Mouse (Mus musculus) urinary bladder, adult 2 months (tissue): ENCODE data around the gene Map7d1. TPM values are rescaled to one million over a fixed set of nuclear protein-coding genes. Genes with fewer than 3 reads are reported as not detected.
"Not testable (repeated sequence)": the region's sequence is repeated elsewhere in the genome, so short reads cannot be mapped to it uniquely, and the experiment has no call there.

ENCODE experiments used
- DNase-seq: peaks from one replicate; pipeline ENCODE4 v3.0.0; 2022; ENCODE audit warnings: low spot score
- polyA plus RNA-seq: library from polyadenylated mRNA; depleted of rRNA; stranded (reverse); fragments of >200 nt; gene quantifications from 2 replicates; pipeline ENCODE4 v1.2.3, GENCODE M21; 2012

The Map7d1 gene
- polyA plus RNA-seq, 1 experiment: 103 TPM

DNA sequence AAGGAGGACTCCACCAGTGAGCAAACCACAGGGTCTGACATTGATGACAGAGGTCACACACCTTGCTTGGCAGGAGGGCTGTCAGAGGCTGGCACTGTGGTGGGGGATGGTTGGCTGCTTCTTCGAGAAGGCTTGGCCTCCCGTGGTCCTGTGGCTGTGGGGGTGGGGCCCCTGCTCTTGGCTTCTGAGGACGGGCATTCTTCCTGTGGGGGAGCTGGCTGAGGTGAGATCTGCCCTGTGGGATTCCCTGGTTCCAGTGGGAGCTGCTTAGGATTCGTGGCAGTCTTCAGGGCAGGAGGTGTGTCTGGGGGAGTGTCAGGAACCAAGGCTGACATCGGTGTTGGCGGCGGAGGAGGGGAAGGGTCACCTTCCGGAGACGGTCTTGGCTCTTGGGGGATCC lies 14.2 kb downstream of the Map7d1 start:
- DNase-seq: no peak

- DNase-seq: no peak
Measured at GRCm38 (mm10) chr4:126239862-126240475, 16.2 kb downstream of the Map7d1 start.

- no peak for DNase-seq
Measured at GRCm38 (mm10) chr4:126237721-126238242, 18.4 kb downstream of the Map7d1 start.

GRCm38 (mm10) chr4:126236467-126237280 lies 19.5 kb downstream of the Map7d1 start:
- no peak for DNase-seq

- no peak for DNase-seq
Measured at GRCm38 (mm10) chr4:126235191-126235590, 21.0 kb downstream of the Map7d1 start.

- DNase-seq: no peak
Measured at GRCm38 (mm10) chr4:126234496-126235175, 21.5 kb downstream of the Map7d1 start.

GRCm38 (mm10) chr4:126233676-126234308 lies 22.4 kb downstream of the Map7d1 start:
- DNase-seq: no peak

DNA sequence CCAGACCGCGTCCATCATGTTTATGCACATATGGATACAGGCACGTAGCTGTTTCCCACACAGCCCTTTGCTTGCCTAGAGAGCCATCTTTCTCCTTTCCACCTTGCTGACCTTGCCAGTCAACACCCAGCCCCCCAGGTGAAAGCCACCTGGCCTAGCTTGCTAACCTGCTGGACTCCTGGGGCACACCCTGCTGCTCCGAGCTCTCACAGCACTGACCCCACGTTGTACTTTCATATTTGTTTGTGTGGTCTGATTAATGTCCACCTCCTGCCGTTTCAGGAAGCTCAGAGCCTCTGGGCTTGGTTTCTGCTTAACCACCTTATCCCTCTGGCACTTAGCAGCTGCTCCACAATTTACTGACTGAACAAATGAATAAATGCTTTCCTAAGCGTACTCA lies 26.2 kb downstream of the Map7d1 start:
- no peak for DNase-seq

GRCm38 (mm10) chr4:126228144-126228543 lies 28.0 kb downstream of the Map7d1 start:
- no peak for DNase-seq

DNA sequence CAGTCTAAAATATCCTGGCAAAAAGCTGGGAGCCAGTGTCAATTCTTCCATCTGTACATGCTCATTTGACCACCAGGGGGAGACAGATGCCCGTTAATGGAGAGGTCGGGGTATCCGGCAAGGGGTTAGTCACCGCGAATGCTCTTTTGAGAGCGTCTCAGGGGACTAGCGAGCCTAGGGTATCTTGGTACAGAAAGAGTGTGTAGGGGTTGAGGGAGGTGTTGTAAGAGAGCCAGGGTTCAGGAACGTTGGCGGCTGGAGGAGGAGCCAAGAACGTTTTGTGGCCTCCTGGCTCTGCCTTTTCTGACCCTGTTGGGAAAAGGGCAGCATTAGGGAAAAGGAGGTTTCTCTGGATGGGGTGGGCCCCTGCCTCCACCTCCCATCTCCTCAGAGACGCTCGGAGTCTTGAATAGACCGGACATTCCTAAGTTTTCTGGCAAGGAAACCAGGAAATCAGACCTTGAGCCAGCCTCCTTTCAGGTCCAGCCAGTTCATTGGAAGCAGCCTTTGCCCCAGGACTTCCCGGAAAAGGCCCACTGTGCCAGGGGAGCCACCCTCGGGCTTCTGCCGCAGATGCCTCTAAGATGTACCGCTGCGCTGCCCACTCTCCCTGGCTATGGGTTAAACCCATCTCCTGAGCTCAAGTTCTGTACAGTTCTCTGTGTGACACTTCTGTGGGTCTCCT lies 28.9 kb downstream of the Map7d1 start:
- peak; percentile 67 for DNase-seq

- DNase-seq: no peak
Measured at GRCm38 (mm10) chr4:126226640-126227039, 29.5 kb downstream of the Map7d1 start.

DNA sequence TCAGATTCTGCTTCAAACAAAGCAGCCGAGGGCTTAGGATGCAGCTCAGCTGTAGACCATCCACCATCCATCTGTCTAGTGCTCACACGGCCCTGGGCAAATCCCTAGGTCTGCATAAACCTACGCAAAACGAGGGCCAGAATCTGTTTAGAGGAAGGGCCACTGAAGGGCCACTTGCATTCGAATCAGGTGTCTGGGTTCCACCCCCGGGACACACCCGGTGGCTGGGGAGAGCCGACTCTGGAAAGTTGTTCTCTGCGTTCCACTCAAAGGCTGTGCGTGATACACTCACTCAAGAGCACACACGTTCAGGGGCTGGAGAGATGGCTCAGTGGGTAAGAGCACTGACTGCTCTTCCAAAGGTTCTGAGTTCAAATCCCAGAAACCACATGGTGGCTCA lies 33.5 kb downstream of the Map7d1 start:
- no peak for DNase-seq

GRCm38 (mm10) chr4:126220045-126220444 lies 36.1 kb downstream of the Map7d1 start:
- DNase-seq: no peak

DNA sequence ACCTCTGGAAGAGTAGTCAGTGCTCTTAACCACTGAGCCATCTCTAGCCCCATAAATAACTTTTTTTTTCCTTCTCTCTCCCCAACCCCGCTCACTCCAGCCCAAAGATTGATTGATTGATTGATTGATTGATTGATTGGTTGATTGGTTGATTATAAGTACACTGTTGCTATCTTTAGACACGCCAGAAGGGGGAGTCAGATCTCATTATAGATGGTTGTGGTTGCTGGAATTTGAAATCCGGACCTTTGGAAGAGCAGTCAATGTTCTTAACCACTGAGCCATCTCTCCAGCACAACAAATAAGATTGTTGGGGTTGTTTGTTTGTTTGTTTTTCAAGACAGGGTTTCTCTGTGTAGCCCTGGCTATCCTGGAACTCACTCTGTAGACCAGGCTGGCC lies 36.6 kb downstream of the Map7d1 start:
- not testable (repeated sequence) for DNase-seq

- DNase-seq: no peak
Measured at GRCm38 (mm10) chr4:126217771-126218170, 38.4 kb downstream of the Map7d1 start.

DNA sequence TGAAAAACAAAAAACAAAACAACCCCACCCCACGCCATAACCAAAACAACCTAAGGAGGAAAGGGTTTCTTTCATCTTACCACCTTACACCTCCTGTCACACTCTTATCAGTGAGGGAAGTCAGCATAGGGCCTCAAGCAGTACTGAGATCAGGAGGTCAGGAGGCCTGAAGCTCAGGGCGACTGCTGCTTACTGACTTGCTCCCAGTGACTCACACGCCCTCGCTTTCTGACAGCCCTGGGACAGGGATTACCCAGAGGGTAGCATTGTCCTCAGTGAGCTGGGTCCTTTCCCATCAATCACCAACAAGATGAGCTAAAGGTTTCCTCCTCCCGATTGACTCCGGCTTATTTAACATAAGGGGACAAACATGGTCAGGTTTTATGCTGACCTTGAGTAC lies 49.1 kb downstream of the Map7d1 start:
- no peak for DNase-seq

DNA sequence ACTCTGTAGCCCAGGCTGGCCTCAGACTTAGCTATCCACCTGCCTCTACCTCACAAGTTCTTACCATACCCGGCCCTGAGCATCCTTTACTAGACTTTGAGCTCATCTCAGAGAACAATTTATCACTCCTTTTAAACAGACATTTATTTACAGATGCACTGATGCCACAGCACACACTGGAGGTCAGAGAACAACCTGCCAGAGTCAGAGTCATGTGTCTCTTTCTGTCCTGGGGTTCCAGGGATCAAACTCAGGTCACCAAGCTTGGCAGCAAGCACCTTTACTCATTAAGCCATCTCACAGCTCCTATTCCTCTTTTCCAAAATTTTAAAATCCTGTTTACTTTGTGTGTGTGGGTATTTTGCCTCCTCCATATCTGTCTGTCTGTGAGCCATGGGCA lies 50.8 kb downstream of the Map7d1 start:
- DNase-seq: no peak

DNA sequence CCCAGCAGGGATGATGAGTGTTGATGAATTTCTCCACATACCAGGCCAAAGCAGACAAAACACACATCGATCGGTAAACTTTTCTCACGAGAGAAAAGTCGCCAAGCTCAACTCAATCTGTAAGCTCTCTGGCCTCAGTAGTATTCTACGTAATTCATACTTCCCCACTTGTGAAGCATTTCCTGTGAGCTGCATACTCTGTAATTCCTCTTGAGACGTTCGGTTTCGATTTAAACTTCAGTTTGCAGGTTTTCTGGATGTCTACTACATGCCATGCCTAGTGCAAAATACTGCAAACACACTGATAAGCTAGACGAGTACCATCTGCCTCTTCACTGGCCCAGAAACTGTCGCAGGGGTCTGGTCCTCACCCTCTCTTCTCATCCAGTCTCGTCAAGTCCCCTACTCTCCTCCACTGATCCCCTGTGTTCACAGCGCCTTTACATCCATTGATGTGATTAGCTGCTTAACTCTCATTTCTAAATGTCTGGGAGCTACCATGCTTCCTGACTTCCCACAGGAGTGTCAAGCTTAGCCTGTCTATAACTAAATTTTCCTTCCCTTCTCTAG lies 51.4 kb downstream of the Map7d1 start:
- no peak for DNase-seq

DNA sequence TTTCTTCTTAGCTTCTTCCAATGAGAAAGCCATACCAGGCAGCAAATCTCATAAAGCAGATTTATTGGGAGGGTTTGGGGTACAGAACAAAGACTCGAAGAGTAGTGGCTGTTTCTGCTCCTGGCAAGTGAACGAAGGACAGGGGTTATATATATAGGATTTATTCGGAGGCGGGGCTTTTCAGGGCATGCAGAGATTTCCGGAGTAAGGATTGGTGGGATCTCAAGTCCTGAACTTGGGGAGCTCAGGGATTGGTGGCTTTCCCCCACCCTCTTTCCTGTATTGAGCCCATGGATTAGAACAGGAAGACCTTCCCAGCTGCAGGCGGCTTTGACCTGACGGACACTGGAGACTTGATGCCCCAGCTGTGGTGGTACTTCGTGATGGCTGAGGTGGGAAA lies 52.1 kb downstream of the Map7d1 start:
- no peak for DNase-seq

DNA sequence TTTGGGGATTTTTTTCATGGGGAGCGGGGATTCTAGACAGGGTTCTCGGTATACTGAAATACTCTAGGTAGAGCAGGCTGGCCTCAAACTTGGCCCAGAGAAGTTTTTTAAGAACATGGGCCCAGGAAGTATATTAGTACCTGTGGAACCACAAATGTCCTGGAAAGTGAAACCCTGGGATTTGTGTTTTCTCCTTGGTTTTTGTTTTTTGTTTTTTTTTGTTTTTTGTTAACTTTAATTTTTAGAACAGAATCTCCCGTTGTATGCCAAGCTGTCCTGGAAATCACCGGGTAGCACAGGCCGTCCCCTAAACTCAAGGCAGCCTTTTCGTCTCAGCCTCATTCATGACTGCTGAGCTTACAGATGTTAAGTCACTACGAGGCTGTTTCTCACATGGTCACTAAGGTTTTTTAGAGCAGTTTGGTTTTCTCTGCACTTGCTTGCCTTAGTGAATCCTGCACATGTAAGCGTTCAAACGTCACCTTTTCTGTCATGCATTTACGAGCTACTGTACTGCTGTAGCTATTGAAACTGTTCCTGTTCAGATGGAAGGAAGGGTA lies 52.7 kb downstream of the Map7d1 start:
- no peak for DNase-seq
